Mouse (Mus musculus) hindbrain, embryonic 13.5 days (tissue): Measurements from ENCODE around the gene Plxna2. TPM values are rescaled to one million over a fixed set of nuclear protein-coding genes. Genes with fewer than 3 reads are reported as not detected.

Experiments
- ATAC-seq: fragments of 200-750 bp; cut with Nextera tagmentation; 2 replicates; pipeline ENCODE4 v1.8.0; 2017; ENCODE audit warnings: moderate TSS enrichment; ENCODE audit not compliant: low FRiP score
- H3K27ac ChIP-seq: fragments of 300-500 bp; sonication (generic); 2 replicates; pipeline ENCODE4 v1.5.1; 2015; ENCODE audit warnings: inconsistent platforms, mild to moderate bottlenecking, moderate library complexity
- H3K27me3 ChIP-seq: fragments of 300-500 bp; sonication (generic); 2 replicates; pipeline ENCODE4 v1.6.1; 2015; ENCODE audit warnings: mild to moderate bottlenecking, inconsistent platforms
- H3K36me3 ChIP-seq: fragments of 300-500 bp; sonication (generic); 2 replicates; pipeline ENCODE4 v1.6.1; 2015; ENCODE audit warnings: mild to moderate bottlenecking, inconsistent platforms
- H3K4me1 ChIP-seq: fragments of 300-500 bp; sonication (generic); replicated peaks from 2 replicates; pipeline ENCODE4 v1.6.1; 2015; ENCODE audit warnings: inconsistent platforms
- H3K4me2 ChIP-seq: fragments of 300-500 bp; sonication (generic); 2 replicates; pipeline ENCODE4 v1.6.1; 2015; ENCODE audit warnings: inconsistent platforms, mild to moderate bottlenecking, moderate library complexity
- H3K4me3 ChIP-seq: fragments of 300-500 bp; sonication (generic); 2 replicates; pipeline ENCODE4 v1.5.1; 2015; ENCODE audit warnings: mild to moderate bottlenecking, inconsistent platforms
- H3K9ac ChIP-seq: fragments of 300-500 bp; sonication (generic); 2 replicates; pipeline ENCODE4 v1.6.1; 2015; ENCODE audit warnings: mild to moderate bottlenecking, inconsistent platforms
- H3K9me3 ChIP-seq: fragments of 300-500 bp; sonication (generic); 2 replicates; pipeline ENCODE4 v1.6.1; 2016; ENCODE audit warnings: inconsistent platforms
- WGBS: fragments of 180-500 bp; shearing (Covaris S2); methylation state at CpG from one replicate; pipeline ENCODE4 v1.1.7; 2015; 5-methylcytosine and 5-hydroxymethylcytosine counted together
- polyA plus RNA-seq: library from polyadenylated mRNA; unstranded; fragments of >200 nt; fragmentation: Nextera tagmentation; extraction: Ambion mirVana; gene quantifications from 2 replicates; pipeline ENCODE4 v1.2.1, GENCODE M21; 2015

The Plxna2 gene
- polyA plus RNA-seq, 1 experiment from 2014 or later, result 36.5 TPM

DNA sequence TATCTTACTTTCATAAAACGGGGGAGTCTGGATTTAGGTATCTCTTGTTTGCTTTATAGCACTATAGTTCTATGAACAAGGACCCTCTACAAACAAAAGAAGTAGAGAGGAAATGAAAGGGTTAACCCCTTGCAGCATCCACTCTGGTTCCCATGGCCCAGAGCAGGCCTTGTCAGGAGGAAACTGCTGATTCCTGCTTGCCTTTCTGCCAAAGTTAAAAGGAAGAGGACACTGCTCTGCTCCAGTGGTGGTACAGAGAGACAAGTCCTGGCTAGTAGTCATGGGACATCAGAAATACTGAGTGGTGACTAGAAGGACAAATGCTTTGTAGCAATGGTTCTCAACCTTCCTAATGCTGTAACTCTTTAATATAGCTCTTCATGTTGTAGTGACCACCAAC lies 27.9 kb downstream of the Plxna2 start:
- no peaks in the 10 kb centered on the region for H3K27me3 ChIP-seq
- WGBS, result 83% methylated on average over 1 of the region's 1 CpGs
- peaks cover 50% of the 10 kb centered on the region for H3K36me3 ChIP-seq
- no peak overlapping the region for H3K4me2 ChIP-seq
- H3K9me3 ChIP-seq, result no peaks in the 10 kb centered on the region
- H3K4me1 ChIP-seq, result peaks cover 47% of the 10 kb centered on the region
- no peak overlapping the region for H3K4me3 ChIP-seq
- H3K27ac ChIP-seq, result no peak overlapping the region
- no peak for ATAC-seq
- no peak overlapping the region for H3K9ac ChIP-seq

DNA sequence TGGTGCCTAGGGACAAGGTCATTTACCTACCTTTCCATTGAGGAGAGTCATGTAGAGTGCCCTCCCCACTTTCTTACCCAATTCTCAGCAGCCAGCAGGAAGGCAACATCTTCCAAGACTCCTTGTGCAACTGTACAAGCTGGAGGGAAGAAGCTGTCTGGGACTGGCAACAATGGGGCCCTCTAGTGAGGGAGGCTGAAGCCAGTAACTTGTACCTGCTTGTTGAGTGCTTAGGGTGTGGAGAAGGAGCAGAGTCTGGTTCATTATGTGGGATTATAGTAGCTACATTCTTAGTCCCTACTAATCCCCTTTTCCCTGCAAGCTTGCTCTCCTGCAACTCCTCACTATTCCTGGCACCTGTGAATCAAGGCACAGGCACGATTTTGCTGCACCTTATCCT lies 32.1 kb downstream of the Plxna2 start:
- peaks cover 19% of the 10 kb centered on the region for H3K4me1 ChIP-seq
- no peak overlapping the region for H3K27ac ChIP-seq
- no peak overlapping the region for H3K4me2 ChIP-seq
- ATAC-seq, result no peak
- H3K9me3 ChIP-seq, result no peaks in the 10 kb centered on the region
- H3K36me3 ChIP-seq, result peaks cover 60% of the 10 kb centered on the region
- WGBS, result 69% methylated on average over 1 of the region's 1 CpGs
- no peaks in the 10 kb centered on the region for H3K27me3 ChIP-seq
- no peak overlapping the region for H3K4me3 ChIP-seq
- no peak overlapping the region for H3K9ac ChIP-seq

DNA sequence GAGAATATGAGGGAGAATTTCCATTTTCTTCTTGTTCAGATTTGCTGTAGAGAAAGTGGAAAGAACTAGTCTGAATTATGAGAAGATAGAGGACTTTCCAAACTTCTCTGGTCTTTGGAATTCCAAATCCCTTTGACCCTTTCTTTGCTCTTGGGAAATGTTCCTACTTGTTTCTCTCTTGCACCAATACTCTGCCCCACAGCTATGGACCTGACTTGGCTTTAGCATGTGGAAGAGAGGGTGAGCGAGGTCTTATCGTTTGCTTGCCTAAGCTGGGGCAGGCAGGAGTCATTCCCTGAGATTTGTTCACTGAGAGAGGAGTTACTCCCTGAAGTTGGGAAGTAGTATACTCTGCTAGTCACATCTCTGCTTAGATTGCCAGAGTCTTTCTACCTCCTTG lies 32.5 kb downstream of the Plxna2 start:
- Histone ChIP-seq H3K9ac (no peak overlapping the region), H3K4me2 (no peak overlapping the region), H3K27ac (no peak overlapping the region), H3K4me1 (peaks cover 14% of the 10 kb centered on the region), H3K27me3 (no peaks in the 10 kb centered on the region), H3K9me3 (no peaks in the 10 kb centered on the region), H3K36me3 (peaks cover 57% of the 10 kb centered on the region), H3K4me3 (no peak overlapping the region)
- ATAC-seq, result no peak
- 98% methylated on average over 2 of the region's 2 CpGs for WGBS

DNA sequence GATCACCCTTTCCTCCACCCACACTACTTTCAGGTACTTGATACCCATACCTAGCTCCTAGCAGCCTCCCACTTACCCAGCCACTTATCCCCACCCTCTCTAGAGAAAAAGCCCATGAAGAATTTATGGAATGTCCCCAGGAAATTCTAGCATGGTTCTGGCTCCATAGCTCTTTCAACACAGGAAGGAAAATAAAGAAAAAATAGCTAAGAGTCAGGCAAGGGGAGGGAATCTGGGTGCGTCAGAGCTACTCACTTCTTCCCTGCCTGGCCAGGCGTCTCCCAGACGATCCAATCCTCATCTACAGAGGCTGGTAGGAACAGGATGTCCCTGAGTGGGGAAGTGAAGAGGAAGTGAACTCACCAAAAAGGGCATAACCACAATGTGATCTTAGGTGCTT lies 34.0 kb downstream of the Plxna2 start:
- Histone ChIP-seq H3K9ac (no peak overlapping the region), H3K27me3 (no peaks in the 10 kb centered on the region), H3K36me3 (peaks cover 59% of the 10 kb centered on the region), H3K4me3 (no peak overlapping the region), H3K4me2 (no peak overlapping the region), H3K4me1 (peaks cover 11% of the 10 kb centered on the region), H3K27ac (no peak overlapping the region), H3K9me3 (no peaks in the 10 kb centered on the region)
- no peak for ATAC-seq
- 87% methylated on average over 3 of the region's 3 CpGs for WGBS

DNA sequence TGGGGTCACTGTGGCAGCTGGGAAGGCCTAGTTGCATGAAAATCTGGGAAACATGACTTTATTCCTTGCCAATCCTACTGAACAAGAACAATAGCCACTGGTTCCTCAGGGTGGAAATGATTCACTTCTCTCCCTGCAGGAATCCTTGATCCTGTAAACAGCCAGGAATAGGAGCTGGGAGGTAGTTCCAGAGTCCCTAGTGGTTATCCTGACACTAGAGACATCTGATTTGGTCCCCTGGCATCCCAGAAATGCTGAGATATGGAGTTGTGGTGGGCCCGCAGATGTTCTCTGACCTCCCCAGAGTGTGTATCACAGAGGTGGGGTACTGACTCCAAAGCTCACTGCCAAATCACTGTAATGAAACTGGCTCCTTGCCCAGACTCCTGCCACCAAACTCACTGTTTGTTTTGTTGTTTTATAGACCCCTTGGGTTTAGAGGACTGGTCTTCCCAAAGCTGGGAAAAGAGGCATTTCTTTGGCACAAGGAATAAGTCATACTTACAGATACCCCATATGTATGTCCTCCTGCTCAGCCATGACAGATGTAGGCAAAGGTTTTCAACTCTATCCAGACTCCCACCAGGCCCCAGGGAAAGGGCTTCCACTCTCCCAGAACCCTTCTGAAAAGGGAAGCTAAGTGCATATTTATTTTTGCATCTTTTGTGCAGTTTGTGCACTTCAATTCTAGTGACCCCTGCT lies 40.6 kb downstream of the Plxna2 start:
- H3K4me3 ChIP-seq, result no peak overlapping the region
- peaks cover 17% of the 10 kb centered on the region for H3K36me3 ChIP-seq
- H3K9ac ChIP-seq, result no peak overlapping the region
- no peak overlapping the region for H3K4me2 ChIP-seq
- peaks cover 47% of the 10 kb centered on the region for H3K4me1 ChIP-seq
- ATAC-seq, result peak; percentile 54; the same call in 1 of the 2 replicates
- H3K27me3 ChIP-seq, result no peaks in the 10 kb centered on the region
- peak overlapping the region; percentile 72 for H3K27ac ChIP-seq
- 48% methylated on average over 1 of the region's 1 CpGs for WGBS
- no peaks in the 10 kb centered on the region for H3K9me3 ChIP-seq

DNA sequence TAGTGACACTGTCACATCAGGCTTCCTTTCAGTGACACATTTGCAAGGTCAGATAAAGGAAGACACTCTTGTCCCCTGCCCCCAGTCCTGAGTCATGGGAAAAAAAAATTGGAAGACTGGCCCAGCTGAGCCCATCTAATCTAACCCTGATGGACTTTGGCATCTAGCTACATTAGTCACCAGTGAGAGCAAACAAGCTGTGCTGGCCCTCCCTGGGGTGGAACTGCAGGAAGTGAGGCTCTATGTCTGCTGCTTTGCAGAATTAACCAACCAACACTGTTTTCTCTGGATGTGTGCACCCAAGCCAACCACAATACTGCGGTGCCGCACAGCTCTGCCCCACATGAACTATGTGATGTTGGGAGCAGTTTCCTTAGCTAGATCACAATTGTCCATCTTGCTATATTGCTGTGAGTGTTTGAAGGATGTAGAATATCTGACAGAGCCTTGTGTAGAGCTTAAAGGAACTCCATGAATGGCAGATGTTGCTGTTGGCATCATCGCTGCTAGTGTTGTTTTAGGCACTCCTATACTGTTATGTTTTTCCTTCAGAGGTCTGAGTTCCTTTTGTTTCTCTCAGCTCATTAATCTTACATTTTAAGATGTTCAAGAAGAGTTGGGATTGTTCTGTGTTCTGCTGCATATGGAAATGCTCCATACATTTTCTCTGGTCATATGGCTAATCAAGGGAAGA lies 42.6 kb downstream of the Plxna2 start:
- no peak overlapping the region for H3K9ac ChIP-seq
- H3K9me3 ChIP-seq, result no peaks in the 10 kb centered on the region
- no peak overlapping the region for H3K4me2 ChIP-seq
- no peak overlapping the region; the same call in 1 of the 2 replicates for H3K27ac ChIP-seq
- H3K4me1 ChIP-seq, result peaks cover 52% of the 10 kb centered on the region
- 81% methylated on average over 3 of the region's 3 CpGs for WGBS
- H3K36me3 ChIP-seq, result peaks cover 17% of the 10 kb centered on the region
- ATAC-seq, result no peak
- no peaks in the 10 kb centered on the region for H3K27me3 ChIP-seq
- no peak overlapping the region for H3K4me3 ChIP-seq

DNA sequence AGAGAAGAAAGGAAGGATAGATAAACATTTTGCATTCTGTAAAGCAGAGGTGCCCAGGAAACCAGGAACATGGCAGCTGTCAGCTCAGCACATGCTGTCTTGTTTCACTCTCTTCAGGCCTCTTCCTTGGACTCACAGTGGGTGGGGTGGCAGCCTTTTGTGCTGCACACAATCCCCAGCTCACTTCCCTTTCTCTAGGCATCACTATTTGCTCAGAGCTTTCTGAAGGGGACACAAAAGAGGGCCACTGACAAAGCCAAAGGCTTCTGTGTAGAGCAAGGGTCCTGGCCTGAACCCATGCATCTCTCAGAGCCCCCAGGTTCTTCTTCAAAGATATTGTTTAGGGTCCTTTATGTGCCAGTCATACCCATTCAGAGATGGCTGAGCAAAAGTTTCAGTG lies 45.0 kb downstream of the Plxna2 start:
- H3K4me1 ChIP-seq, result peaks cover 47% of the 10 kb centered on the region
- ATAC-seq, result no peak

DNA sequence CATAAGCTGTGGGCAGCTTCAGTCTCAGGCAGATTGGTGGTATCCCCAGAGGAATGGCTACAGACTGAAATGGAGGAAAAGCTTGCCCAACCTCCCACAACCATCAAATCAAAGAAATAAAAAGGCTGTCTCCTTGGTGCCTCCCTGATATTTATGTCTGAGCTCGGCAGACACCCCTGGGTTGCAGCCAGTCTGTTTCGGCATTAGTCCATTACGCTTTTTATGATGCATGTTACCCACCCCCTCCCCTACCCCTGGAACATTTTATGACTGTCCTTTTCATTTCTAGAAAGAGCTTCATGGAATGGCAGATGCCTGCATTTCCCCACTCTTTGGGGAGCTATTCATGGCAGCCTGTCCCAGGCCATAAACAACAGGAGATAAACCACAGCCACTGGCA lies 47.7 kb downstream of the Plxna2 start:
- no peaks in the 10 kb centered on the region for H3K9me3 ChIP-seq
- peaks cover 18% of the 10 kb centered on the region for H3K36me3 ChIP-seq
- peaks cover 26% of the 10 kb centered on the region for H3K4me1 ChIP-seq
- H3K27ac ChIP-seq, result peak overlapping the region; percentile 50; the same call in 1 of the 2 replicates
- no peaks in the 10 kb centered on the region for H3K27me3 ChIP-seq
- ATAC-seq, result no peak
- no peak overlapping the region for H3K4me2 ChIP-seq
- no peak overlapping the region for H3K4me3 ChIP-seq
- WGBS, result 80% methylated on average over 3 of the region's 3 CpGs
- H3K9ac ChIP-seq, result no peak overlapping the region

More for the DNA sequence above, 45.0 kb downstream of the Plxna2 start:
- no peak overlapping the region for H3K4me2 ChIP-seq
- no peak overlapping the region for H3K27ac ChIP-seq
- H3K27me3 ChIP-seq, result no peaks in the 10 kb centered on the region
- no peaks in the 10 kb centered on the region for H3K9me3 ChIP-seq
- peaks cover 18% of the 10 kb centered on the region for H3K36me3 ChIP-seq
- H3K4me3 ChIP-seq, result no peak overlapping the region
- no peak overlapping the region for H3K9ac ChIP-seq

DNA sequence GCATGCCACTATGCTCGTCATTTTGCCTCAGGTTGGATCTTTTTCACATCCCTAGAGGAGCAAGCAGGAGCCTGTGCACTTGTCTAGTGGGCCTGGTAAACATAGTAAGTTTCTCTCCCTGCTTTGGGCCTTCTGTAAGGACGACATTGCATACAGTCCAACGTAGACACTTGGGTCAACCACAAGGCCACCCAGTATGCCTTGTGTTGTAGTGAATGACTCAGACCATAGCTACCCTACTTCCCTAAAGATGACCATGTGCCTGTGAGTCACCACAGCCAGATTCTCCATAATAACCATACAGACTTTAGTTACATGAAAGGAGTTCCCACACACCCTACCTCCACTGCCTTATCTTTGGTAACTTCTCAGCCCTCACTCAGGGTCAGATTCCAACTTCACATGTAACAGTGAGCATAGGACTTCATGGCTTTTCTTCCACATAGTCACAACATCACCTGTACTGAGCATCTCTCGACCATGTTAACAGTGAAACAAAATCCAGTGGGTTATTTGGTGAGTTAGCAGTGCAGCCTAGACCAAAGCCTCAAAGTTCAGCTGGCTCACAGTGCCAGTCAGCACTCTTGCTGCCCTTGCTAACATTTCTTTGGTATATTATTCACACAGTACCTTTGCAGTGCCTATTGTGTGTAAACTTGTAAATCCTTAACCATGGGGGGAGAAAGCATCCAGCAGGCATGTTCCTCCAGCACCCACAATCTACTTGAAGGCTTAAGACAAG lies 53.9 kb downstream of the Plxna2 start:
- Histone ChIP-seq H3K4me3 (no peak overlapping the region), H3K9me3 (no peaks in the 10 kb centered on the region), H3K27ac (no peak overlapping the region), H3K4me1 (peaks cover 9% of the 10 kb centered on the region), H3K27me3 (no peaks in the 10 kb centered on the region), H3K4me2 (no peak overlapping the region), H3K36me3 (peaks cover 16% of the 10 kb centered on the region), H3K9ac (no peak overlapping the region)
- 86% methylated on average over 4 of the region's 4 CpGs for WGBS
- no peak for ATAC-seq

DNA sequence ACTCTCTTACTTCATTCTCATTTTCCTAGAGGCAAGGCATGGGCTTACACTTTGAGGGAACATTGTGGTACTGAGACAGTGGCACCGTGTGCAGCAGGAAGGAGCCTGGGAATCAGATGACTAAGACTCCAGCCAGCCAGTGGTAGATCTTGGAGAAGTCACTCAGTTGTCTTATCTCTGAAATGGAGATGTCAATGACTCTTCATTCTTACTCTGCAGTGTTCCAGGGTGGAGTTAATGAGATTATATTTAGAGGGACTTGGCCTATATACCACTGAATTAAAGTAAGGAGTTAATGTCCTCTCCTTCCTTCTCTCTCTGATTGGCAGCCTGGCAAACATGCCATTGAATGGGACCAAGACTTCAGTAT lies 54.5 kb downstream of the Plxna2 start:
- Histone ChIP-seq H3K36me3 (peaks cover 14% of the 10 kb centered on the region), H3K9ac (no peak overlapping the region), H3K4me2 (no peak overlapping the region), H3K4me3 (no peak overlapping the region), H3K27me3 (no peaks in the 10 kb centered on the region), H3K4me1 (peaks cover 13% of the 10 kb centered on the region), H3K27ac (no peak overlapping the region), H3K9me3 (no peaks in the 10 kb centered on the region)
- WGBS, result 91% methylated on average over 1 of the region's 1 CpGs
- no peak for ATAC-seq

DNA sequence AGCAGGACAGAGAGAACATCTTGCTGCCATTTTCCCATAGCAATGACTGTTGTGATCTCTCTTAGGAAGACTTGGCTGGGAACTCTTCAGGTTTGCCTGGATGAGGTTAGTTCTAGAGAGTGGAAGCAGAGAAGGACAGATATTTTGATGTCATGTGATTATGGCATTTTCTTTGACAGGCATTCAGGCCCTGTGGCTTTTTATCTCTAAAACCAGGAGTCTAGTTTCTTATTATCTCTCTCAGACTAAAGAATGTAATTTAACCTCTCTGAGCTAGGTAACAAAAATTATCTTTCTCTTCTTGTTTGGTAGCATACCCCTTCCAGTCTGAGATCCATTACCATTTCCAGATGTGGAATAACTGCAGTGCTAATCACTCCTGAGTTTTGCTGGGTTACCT lies 55.2 kb downstream of the Plxna2 start:
- Histone ChIP-seq H3K4me2 (no peak overlapping the region), H3K4me3 (no peak overlapping the region), H3K36me3 (peaks cover 10% of the 10 kb centered on the region), H3K27me3 (no peaks in the 10 kb centered on the region), H3K9me3 (no peaks in the 10 kb centered on the region), H3K9ac (no peak overlapping the region), H3K4me1 (peaks cover 20% of the 10 kb centered on the region), H3K27ac (no peak overlapping the region)
- no peak for ATAC-seq

DNA sequence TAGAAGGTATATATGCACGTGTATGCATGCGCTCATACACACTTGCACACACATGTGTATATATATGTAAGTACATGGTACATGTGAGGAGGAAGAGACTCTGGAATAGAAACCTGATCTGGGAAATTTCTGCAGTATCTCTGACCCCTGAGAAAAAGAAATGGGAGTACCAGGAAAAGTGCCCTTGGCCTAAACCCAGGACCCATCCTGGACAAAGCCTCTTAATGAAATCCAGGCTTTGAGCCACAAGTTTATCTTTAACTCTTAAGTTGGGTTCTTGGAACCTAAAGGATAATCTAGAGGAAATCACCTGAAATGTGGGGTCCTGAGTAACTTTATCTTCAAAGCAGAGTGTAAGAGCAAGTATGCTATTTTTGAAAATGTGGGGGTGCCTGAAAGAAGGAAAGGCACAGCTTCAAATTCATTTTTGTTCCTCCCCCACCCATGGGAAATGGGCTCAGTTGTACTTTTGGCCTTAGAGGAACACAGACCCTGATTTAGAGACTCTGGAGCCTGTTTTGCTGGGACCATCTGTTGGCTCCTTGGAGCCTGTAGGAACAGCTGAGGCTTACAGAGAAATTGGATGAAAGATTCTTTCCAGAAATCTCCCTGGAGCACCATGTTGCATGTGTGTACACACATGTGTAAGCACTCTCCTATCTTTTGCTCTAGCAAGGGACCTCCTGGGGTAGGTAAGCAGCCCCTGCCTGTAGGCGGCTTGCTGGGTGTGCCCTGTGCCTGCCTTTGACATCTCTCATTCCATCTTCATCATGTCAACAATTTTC lies 57.3 kb downstream of the Plxna2 start:
- WGBS, result 84% methylated on average over 3 of the region's 3 CpGs

More for the DNA sequence above, 57.3 kb downstream of the Plxna2 start:
- no peak for ATAC-seq
- Histone ChIP-seq H3K4me3 (no peak overlapping the region), H3K36me3 (peaks cover 9% of the 10 kb centered on the region; the same call in 1 of the 2 replicates), H3K4me1 (peaks cover 35% of the 10 kb centered on the region), H3K4me2 (no peak overlapping the region), H3K9me3 (no peaks in the 10 kb centered on the region), H3K27me3 (no peaks in the 10 kb centered on the region), H3K27ac (no peak overlapping the region), H3K9ac (no peak overlapping the region)
